Mouse (Mus musculus): Measurements from ENCODE around the gene Foxp2.

DNA sequence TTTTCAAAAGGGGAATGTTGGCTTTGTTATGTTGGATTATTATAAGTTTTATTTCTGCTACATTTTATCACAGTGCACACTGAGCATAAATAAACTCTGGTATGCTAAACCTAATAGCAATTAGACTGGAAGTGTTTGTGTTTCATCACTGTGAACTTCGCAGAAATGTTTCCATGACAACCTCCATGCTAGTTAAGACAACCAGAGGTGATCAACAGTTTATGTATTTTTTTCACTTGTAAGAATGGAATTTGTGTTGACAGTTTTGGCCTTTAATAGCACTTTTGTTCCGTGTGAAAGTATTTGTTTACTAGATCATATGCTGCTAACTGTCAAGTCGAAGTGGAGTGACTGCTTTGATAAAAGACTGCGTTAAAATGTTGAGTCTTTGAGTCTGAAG is 51.6 kb downstream of the Foxp2 start:
- TF ChIP-seq CTCF (IDR thresholded peaks at IDR 0.05; ENCODE audit: borderline replicate concordance, insufficient read depth, low read depth, low read length): no peak
- TF ChIP-seq POLR2A (IDR thresholded peaks at IDR 0.05; ENCODE audit: borderline replicate concordance, insufficient read depth, low read length): no peak

All from cerebellum, adult 2 months (tissue).